Mouse (Mus musculus): ENCODE measurements around the gene Pole.

The Pole gene

DNA sequence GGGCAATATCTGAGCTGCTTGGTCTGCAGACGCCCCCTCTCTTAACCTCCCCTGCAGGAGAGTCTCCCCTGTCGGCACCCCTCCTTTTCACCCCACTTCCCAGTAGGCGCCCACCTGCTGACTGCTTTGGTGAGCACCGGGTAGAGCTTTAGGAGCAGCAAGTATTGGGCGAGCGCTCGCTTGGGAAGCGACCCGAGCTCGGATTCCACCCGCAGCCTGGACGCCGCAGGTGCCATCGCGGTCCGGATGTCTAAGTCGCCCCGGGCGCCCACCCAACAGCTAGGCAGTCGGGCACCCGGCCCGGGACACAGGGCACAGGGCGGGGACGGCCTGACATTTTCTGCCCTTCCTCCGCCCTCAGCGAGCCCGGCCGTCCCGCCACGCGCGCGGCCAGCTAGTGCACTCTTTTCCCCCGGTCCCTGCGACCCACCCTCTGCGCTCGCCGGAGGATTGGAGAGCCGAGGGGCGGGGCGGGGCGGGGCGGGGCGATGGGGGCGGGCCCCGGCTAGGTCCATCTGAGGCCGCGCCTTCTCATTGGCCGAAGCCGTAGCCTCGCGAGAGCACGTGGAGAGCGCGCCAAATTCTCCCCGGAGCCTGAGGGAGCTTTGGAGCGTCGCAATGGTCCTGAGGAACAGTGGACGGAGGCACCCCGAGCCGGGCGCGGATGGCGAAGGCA is at the start of gene Pole, which contains the start of gene Pxmp2:
Gene Pole, plus strand, starts transcription at position 537 of the 676 bp plus-strand sequence.
Gene Pxmp2, minus strand, starts transcription at position 417 of the 676 bp plus-strand sequence.
- peak; percentile 87 for DNase-seq (ENCODE audit: low read depth, low spot score)

DNA sequence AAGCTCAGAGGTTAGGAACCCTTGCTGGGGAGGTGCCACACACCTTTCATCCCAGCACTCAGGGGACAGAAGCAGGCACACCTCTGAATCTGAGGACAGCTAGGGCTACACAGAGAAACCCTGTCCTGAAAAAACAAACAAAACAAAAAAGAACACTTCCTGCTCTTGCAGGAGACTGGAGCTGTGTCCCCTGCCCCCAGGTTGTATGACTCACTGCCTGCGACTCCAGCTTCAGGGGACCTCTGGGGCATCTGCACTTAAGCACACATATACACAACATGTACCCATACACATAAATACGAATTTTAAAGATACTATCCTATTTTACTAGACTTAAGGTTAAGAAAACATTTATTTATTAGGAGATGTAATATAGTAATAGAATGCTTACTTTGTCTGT is 42.0 kb upstream of the Pole start:
- DNase-seq (ENCODE audit: low read depth, low spot score), result no peak

DNA sequence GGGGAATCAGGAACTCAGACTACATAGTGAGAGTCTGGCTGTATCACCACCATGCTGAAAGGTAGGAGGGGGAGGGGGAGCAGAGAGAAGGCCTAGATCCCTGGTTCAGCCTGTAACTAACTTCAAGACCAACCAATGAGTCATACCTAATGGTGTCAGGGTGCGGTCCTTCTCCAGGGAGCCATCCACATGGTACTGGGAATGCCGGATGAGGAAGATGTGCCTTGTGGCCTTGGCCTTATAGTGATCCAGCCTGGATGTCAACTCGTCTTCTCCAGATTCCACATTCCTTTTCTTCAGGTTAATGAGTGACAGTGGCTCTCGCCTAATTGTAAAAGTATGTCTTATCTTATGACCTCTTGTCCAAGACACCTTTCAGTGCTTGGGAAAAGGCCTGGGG is 19.2 kb upstream of the Pole start:
- DNase-seq (ENCODE audit: low read depth, low spot score), result no peak

DNA sequence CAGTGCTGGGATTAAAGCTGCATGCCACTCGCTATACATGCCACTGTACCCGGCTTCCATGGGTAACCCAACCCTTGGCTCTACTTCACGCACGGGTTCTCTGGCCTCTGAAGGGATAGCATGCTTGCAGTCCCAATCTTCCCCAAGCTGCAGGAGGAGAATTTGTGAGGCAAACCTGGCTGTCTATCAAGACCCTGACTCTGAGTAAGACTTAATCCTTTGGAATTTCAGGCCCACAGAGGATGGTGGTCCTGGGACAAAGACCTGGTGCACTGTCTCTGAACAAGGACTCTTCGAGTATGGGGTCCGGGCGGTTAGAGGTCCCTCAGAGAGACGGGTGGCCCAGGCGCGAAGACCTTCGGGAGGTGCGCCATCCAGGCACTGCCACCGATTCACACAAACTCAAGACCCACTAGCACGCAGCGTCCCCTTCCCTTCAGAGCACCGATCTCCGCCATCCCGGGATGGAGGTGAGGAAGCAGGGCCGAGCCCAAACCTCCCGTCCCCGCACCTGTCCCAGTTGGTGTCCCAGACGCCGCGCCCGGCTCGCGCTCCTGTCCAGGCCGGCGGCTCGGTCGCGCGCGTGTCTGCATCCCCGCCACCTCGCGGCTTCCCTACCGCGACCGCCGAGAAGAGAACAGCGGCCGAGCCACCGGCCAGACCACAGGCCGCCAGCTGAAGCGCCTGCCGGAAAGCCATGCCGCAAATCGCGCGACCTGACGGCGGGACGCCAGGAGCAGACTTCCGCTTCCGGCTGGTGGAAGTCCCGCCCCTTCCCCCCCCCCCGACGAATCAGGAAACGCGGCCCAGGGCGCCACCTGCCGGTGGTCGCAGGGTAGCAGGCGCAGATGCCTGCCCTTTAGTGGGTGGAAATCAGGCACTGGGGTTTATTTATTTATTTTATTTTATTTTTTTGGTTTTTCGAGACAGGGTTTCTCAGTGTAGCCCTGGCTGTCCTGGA is 16.7 kb upstream of the Pole start, which contains the start of gene Pgam5:
Gene Pgam5, minus strand, starts transcription at position 773 of the 961 bp plus-strand sequence.
- peak; percentile 94 for DNase-seq (ENCODE audit: low read depth, low spot score)

DNA sequence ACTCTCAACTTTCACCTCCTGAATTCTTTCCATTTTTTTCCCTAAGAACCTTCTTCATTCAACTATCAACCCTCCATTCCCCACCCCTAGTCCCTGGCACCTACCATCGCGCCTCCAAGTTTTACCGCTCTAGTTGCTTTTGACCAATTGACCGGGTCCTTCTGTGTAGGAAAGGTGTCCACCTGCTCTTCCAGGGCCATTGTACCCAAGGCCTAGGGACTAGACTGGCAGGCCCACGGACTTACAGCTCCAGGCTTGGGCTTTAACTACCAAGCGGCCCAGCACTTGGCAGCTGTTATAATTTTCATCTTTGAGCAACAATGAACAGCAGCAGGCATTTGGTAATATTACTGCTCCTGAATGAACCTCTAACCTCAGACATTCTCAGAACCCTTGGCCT is 15.9 kb upstream of the Pole start:
- no peak for DNase-seq (ENCODE audit: low read depth, low spot score)

DNA sequence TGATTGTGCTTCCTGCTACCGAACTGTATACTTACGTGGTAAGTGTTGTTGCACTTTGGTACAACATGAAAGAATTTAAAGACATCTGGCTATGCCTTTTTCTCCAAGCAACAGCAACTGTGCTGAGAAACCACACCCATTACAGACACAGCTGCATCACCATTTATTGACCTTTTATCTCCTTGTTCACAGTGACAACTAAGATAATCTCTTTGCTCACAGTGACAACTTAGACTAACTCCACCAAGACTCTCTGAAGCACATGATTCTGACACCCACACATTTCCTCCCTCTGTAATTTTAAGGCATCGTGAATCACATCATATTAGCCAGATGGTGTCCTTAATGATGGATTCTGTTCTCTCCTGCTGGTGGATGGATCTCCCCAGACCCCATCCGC is 12.0 kb upstream of the Pole start:
- DNase-seq (ENCODE audit: low read depth, low spot score), result peak; percentile 57

DNA sequence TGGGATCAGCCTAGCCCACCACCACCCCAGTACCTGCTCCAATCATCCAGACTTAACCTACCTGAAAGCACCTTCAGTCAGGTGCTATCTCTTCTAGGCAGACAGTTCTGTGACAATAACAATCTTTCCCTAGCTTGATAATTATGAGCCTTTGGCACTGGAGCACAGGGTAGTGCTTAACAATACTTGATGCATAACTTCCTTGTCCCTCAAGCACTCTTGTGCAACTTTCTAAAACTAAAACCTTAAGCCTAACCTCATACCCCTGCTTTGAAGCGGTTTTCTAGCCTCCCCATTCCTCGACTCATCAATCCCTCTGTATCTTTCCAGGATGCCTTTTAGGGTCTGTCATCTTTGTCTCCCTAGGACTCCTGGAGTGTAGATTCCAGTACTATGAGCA is 11.3 kb upstream of the Pole start:
- no peak for DNase-seq (ENCODE audit: low read depth, low spot score)

DNA sequence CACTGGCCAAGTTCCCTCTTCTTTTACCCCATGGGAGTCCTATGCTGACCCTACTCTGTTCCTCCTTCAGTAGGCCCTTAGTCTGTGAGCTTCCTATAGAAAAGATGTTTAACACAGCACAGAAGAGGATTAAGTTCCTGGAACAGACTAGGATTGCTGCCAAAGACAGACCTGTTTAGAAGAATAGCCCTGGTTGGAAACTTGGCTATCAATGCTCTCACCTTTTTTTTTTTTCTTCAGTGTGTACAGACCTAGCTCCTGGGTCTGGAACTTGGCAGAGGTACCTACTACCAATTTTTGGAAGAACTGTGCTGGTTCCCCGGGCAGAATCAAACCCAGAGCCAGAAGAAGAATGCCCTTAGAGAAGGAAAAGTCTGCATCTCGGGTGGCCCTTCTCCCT is 9.7 kb upstream of the Pole start:
- no peak for DNase-seq (ENCODE audit: low read depth, low spot score)

DNA sequence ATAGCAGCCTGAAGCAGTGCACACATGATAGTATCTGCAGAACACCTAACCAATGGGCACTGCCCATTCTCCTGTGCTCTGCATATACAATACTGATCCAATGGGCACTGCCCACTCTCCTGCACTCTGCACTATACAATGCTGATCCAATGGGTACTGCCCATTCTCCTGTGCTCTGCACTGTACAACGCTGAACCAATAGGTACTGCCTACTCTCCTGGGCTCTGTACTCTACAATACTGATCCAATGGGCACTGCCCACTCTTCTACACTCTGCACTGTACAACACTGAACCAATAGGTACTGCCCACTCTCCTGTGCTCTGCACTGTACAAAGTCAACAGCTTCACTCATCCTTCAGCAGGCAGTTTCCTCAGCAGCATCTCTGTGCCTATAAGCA is 9.2 kb upstream of the Pole start:
- DNase-seq (ENCODE audit: low read depth, low spot score), result no peak

DNA sequence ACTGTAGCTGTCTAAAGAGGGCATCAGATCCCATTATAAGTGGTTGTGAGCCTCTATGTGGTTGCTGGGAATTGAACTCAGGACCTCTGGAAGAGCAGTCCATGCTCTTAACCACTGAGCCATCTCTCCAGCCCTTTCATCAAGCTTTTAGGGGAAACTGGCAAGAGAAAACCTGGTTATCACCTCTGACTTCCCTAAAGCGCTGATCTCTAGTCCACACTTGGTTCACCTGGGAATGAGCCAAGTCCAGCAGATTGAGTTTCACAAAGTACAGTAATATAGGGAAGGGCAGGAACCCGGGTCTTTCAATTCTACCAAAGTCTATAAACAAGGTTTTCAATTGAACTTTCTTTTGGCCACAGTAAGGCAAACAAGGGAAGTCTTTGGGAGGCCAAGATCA is 4.1 kb upstream of the Pole start:
- DNase-seq (ENCODE audit: low read depth, low spot score), result no peak

DNA sequence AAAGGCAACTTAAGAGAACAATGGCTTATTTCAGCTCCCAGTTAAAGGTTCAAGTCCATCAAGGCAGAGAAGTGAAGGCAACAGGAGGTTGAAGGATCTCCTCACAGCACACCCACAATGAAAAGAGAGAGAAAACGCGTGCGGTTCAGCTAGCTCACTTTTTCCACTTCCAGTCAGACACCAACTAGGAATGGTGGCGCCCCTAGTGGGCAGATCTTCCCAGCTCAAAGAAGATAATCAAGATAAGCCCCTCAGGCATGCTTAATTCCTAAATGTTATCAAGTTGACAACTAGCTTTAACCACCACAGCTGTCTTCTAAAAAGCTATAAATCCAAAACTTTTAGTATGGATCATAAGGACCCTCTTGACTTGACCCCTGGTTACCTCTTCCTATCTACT is 1.6 kb upstream of the Pole start:
- peak; percentile 82 for DNase-seq (ENCODE audit: low read depth, low spot score)

DNA sequence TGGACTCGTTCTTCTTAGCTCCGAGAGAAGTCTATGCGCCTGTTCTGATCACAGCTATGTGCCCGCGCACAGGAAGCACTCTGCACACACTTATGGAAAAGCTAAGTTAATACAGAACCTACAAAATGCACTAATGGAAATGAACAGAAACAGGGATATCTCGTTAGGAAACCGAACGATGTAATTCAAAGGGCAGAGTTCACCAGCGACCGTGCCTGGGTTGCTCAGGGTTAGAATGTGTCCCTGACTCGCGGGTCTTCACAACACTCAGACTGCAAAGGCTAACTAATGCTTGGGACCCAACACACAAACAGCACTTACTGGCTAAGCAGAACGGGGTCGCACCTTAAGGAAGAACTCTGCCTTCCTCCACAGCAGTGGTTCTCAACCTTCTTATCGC is 950 bp upstream of the Pole start:
- peak; percentile 26 for DNase-seq (ENCODE audit: low read depth, low spot score)

DNA sequence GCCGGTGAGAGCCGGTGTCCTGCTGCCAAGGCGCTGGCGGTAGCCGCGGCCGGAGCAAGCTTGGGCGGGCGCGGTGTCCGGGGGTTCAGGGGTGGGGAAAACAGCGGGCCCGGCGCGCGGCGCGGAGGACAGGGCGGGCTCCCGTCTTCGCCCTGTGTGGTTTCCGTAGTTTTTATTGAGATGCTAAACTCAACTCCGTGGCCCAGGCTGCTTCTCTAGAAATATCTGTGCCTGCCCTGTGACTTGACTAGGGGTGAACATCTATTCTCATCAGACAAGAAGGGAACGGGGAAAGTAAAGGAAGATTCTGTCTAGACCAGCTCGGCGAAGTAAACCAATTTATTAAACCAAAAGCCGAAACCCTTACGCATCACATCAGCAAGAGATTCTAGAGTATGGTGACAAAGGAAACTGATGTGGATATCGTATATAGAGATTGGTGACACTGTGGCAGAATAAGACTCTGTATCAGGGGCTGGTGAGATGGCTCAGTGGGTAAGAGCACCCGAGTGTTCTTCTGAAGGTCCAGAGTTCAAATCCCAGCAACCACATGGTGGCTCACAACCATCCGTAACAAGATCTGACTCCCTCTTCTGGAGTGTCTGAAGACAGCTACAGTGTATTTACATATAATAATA is 459 bp downstream of the Pole start:
- DNase-seq (ENCODE audit: low read depth, low spot score), result no peak

DNA sequence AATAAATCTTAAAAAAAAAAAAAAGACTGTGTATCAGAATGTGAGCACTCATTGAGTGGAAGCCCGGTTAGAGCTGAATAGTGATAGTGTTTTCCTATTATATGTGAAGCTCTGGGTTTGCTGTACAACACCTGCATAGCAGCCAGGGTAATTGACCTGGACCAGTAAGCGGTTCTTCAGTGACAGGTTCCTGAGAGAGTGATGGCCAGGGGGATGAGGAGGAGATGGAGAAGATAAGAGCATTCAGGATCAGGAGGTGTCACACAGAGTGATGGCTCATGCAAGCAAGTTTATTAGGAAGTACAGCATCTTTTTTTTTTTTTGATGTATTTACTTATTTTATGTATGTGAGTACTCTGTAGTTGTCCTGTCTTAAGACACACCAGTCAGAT is 974 bp downstream of the Pole start:
- no peak for DNase-seq (ENCODE audit: low read depth, low spot score)

DNA sequence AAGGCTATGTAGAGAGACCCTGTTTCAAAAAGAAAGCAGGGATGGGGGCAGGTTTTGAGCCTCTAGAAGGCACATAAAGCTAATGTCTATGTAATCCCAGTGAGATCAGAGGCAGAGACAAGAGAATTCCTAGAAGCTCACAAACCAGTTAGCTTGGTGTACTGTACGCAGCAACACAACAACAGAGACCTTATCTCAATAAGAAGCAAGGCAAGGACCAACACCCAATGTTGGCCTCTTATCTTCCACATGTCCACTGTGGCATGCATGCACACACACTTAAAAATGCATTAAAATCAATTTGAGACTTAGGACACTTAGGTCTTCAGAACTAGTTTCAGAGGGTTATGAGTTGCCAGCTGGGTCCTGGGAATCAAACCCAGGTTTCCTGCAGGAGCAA is 5.5 kb downstream of the Pole start:
- DNase-seq (ENCODE audit: low read depth, low spot score), result no peak

DNA sequence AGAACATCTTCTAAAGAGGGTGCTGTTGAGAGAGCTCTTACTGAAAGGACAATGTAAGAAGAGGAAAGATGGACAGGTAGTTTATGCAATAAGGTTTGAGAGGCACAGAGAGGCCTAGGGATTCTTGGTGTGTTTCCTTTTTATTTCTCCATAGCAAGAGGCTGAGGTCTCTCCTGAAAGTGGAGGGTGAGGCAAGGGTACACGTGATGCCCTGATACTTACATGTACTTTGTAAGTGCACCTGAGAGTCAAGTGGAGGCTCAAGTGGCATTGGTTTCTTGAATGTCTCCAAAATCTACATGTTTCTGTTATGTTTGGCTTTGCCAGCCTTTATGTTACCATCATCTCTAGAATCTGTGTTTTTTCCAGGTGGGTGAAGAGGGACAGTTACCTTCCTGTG is 10.5 kb downstream of the Pole start:
- no peak for DNase-seq (ENCODE audit: low read depth, low spot score)

DNA sequence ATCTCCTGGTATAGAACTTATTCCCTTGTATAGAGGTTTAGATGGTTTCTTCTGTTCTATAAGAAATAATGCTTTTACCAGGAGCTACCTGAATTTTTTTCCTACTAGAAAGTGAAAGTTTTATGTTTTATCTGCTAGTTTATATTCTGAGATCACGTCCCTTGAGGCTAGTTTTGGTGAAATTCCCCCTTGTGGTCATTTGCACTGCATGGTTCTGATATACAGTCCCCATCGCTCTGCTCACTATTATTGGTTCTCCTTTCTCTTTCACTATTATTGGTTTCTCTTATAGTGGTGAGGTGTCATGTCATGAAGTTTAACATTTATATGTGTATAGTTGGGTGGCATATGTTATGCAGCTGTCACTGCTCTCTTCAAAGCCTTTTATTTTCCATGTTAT is 14.5 kb downstream of the Pole start:
- DNase-seq (ENCODE audit: low read depth, low spot score), result no peak

DNA sequence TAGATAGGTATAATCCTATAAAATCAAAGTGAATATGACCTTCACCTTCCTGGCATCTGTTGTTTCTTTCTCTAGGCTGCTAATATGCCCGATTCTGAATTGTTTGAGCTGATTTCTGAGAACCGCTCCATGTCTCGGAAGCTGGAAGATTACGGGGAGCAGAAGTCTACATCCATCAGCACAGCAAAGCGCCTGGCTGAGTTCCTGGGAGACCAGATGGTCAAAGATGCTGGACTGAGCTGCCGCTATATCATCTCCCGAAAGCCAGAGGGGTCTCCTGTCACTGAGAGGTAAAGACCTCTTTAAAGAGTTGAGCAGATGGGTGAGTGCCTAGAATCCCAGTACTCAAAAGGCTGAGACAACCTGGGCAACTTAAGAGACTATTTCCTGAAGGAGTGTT is 22.8 kb downstream of the Pole start:
- DNase-seq (ENCODE audit: low read depth, low spot score), result no peak

DNA sequence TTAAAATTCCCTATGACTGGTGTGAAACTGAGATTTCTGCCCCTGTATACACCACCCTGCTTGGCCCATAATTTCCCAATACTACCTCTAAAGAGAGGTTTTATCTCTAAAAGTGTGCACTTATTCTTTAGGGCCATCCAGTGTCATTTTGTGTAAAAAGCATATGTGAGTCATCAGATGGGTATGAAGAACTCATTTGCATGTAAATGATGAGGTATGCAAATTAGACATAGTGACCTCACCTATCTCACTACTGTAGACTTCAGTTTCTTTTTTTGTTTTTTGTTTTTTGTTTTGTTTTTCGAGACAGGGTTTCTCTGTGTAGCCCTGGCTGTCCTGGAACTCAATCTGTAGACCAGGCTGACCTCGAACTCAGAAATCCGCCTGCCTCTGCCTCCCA is 27.0 kb downstream of the Pole start:
- DNase-seq (ENCODE audit: low read depth, low spot score), result no peak

DNA sequence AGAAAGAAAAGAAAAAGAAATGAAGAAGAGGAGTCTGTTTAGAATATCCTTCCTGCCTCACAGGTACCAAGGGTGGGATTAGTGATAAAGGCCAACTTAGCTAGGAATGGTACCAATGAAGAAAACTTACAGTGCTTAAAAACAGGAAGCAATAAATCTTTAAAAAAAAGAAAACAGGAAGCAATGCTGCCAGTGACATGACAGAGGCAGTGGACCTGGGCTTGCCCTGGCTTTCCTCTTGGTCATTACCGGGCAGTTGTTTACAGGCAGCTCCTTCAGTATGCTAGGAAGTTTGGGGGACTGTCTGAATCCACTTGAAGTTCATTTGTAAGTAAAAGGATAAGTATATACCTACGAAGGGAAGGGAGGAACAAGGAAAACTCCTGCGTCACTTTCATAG is 44.4 kb downstream of the Pole start:
- DNase-seq (ENCODE audit: low read depth, low spot score), result no peak

DNA sequence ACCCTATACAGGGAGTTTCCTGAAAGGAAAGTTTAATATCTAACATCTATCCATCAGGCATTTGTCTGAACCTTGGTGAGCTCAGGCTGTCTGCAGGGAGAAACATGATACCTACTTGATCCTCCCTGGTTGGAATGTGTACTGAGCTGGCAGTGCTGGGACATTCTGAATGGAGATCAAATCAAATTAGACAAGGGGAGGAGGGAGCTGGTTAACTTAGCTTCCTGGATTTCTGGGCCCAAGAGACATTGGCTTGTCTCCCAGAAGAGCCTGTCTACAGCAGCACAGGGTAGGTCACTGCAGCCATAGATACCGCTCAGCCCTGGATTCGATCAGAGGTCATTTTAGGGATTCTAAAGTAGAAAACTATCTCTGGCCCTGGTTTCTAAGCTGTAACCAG is 52.7 kb downstream of the Pole start:
- no peak for DNase-seq (ENCODE audit: low read depth, low spot score)

DNA sequence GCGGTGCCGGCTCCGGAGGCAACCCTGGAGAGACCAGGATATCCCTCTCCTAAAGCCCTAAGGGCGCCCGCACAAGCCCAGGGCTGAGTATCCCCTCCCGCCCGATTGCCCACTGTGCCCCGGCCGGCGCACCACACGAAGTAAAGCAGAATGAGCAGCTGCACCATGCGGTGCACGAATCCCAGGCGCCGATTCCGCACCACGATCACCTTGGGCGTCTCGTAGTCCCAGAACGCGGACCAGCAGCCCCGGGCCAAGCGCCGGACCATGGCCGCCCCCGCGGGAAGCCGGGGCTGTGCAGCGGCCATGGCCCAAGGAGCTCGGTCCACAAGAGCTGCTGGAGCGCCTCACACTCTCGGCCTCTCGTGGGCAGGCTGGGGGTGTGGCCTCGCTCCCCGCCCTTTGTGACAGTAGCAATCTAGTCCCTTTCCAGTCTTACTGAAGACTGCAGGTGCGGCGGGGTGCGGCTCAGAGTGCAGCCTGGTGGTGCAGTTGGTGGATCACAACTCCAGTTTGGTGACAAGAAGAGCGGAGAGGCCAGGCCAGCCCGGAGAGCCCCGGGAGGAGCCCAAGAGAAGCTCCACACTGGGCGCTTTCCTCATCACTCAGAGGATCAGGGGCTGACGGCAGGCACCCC is 56.7 kb downstream of the Pole start, which contains the start of gene P2rx2:
Gene P2rx2, minus strand, starts transcription at position 565 of the 637 bp plus-strand sequence.
- DNase-seq (ENCODE audit: low read depth, low spot score), result peak; percentile 21
